Mouse (Mus musculus): ENCODE results near the gene Itga8.

Itga8 gene

GRCm38 (mm10) chr2:12294060-12294459 lies 7.7 kb downstream of the Itga8 start:
- DNase-seq (ENCODE audit: low read depth, low spot score) = no peak

- no peak for DNase-seq (ENCODE audit: low read depth, low spot score)
Observed at GRCm38 (mm10) chr2:12293458-12293857, 8.3 kb downstream of the Itga8 start.

- no peak for DNase-seq (ENCODE audit: low read depth, low spot score)
Observed at GRCm38 (mm10) chr2:12292023-12292820, 9.5 kb downstream of the Itga8 start.

- DNase-seq (ENCODE audit: low read depth, low spot score) = no peak
Observed at GRCm38 (mm10) chr2:12290235-12290634, 11.5 kb downstream of the Itga8 start.

- no peak for DNase-seq (ENCODE audit: low read depth, low spot score)
Observed at GRCm38 (mm10) chr2:12287831-12288230, 13.9 kb downstream of the Itga8 start.

- DNase-seq (ENCODE audit: low read depth, low spot score) = no peak
Observed at GRCm38 (mm10) chr2:12280664-12281063, 21.1 kb downstream of the Itga8 start.

- no peak for DNase-seq (ENCODE audit: low read depth, low spot score)
Observed at GRCm38 (mm10) chr2:12279070-12279612, 22.6 kb downstream of the Itga8 start.

GRCm38 (mm10) chr2:12256635-12257317 lies 44.9 kb downstream of the Itga8 start:
- no peak for DNase-seq (ENCODE audit: low read depth, low spot score)

- no peak for DNase-seq (ENCODE audit: low read depth, low spot score)
Observed at GRCm38 (mm10) chr2:12255901-12256300, 45.8 kb downstream of the Itga8 start.

- no peak for DNase-seq (ENCODE audit: low read depth, low spot score)
Observed at GRCm38 (mm10) chr2:12235345-12235744, 66.4 kb downstream of the Itga8 start.

GRCm38 (mm10) chr2:12229721-12230120 lies 72.0 kb downstream of the Itga8 start:
- DNase-seq (ENCODE audit: low read depth, low spot score) = no peak

- no peak for DNase-seq (ENCODE audit: low read depth, low spot score)
Observed at GRCm38 (mm10) chr2:12228335-12228734, 73.4 kb downstream of the Itga8 start.

- DNase-seq (ENCODE audit: low read depth, low spot score) = no peak
Observed at GRCm38 (mm10) chr2:12227243-12227642, 74.5 kb downstream of the Itga8 start.

- DNase-seq (ENCODE audit: low read depth, low spot score) = no peak
Observed at GRCm38 (mm10) chr2:12226367-12226766, 75.4 kb downstream of the Itga8 start.

- no peak for DNase-seq (ENCODE audit: low read depth, low spot score)
Observed at GRCm38 (mm10) chr2:12221671-12222070, 80.1 kb downstream of the Itga8 start.

GRCm38 (mm10) chr2:12213464-12213790 lies 88.3 kb downstream of the Itga8 start:
- DNase-seq (ENCODE audit: low read depth, low spot score) = no peak

GRCm38 (mm10) chr2:12212662-12213463 lies 88.9 kb downstream of the Itga8 start:
- DNase-seq (ENCODE audit: low read depth, low spot score) = no peak

GRCm38 (mm10) chr2:12208142-12208541 lies 93.6 kb downstream of the Itga8 start:
- DNase-seq (ENCODE audit: low read depth, low spot score) = no peak

GRCm38 (mm10) chr2:12206353-12206752 lies 95.4 kb downstream of the Itga8 start:
- no peak for DNase-seq (ENCODE audit: low read depth, low spot score)

GRCm38 (mm10) chr2:12205875-12206274 lies 95.8 kb downstream of the Itga8 start:
- DNase-seq (ENCODE audit: low read depth, low spot score) = no peak

- no peak for DNase-seq (ENCODE audit: low read depth, low spot score)
Observed at GRCm38 (mm10) chr2:12203231-12203630, 98.5 kb downstream of the Itga8 start.

- no peak for DNase-seq (ENCODE audit: low read depth, low spot score)
Observed at GRCm38 (mm10) chr2:12198699-12199098, 103.0 kb downstream of the Itga8 start.

Data from retina, adult 2 months (tissue).